Mouse (Mus musculus) spleen, postnatal 4 days (tissue): Measurements from ENCODE around the gene Carhsp1.

Experiments used
- DNase-seq, 2 experiments: peaks; one replicate each; pipeline ENCODE4 v3.0.0; 2022; ENCODE audit warnings: low spot score in 2 of 2

Carhsp1 gene

GRCm38 (mm10) chr16:8639466-8640191 is 32.3 kb downstream of the Carhsp1 start:
- DNase-seq: no peak

GRCm38 (mm10) chr16:8638131-8638530 is 33.8 kb downstream of the Carhsp1 start:
- DNase-seq: no peak

DNA sequence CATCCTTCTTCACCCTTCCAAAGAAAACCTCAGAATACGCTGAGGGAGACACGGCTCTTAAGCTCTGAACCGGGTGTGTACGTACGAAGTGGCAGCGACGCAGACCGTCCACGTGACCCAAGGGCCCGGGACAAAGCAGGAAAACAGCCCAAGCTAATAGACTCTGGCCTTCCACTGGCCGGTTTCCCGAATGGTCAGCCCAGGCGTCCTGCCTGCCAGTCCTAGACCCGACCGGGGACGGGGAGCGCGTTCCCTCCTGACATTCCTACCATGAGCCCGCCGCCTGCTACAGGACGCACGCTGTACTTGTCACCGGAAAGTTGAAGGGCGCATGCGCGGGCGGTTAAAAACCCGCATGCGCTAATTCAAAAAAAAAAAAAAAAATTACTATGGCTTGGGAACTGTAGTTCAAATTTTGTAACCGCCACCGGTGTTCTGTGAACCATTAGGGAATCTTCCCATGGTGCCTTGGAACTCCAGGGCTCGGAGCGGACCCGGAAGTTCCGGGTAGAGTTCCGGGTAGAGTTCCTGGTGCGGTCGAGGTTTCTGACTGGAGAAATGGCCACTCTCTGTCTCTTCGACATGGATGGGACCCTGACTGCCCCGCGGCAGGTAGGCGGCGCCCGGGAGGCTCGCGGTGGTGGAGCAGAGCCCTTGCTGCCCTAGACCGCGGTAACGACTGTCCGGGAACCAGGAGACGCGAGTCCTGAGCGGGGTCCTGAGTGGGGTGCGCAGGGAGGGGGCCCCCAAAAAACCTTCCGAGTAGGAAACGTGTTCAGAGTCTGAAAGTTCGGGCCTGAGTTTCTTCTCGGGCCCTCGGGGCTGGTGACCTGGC is 34.5 kb downstream of the Carhsp1 start, which contains the start of the genes Pmm2 and Tmem186:
Gene Pmm2, plus strand, starts transcription at position 458 of the 835 bp plus-strand sequence.
Gene Tmem186, minus strand, starts transcription at position 496 of the 835 bp plus-strand sequence.
- peak; percentile 77 to 92 for DNase-seq

- DNase-seq: peak; percentile 35 to 77
Measured at GRCm38 (mm10) chr16:8636867-8637216, 35.1 kb downstream of the Carhsp1 start.

DNA sequence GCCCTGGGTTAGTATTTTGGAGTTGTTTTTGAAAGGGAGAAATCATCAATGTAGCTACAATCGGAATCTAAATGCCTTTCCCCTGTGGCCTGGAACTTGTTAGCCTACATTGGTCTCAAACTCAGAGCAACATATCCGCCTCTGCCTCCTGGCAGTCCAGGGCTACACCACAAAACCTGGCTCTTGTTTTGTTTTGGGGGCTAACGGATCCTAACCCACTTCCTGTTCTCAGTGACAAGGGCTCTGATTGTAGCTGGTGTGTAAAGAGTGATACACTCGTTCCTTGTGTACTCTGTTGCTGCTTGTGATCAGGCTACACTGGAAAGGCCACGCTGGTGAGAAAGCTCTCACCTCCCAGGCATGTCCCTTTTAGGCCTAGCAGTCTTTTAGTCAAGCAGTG is 40.5 kb downstream of the Carhsp1 start:
- no peak for DNase-seq

GRCm38 (mm10) chr16:8630419-8630818 is 41.5 kb downstream of the Carhsp1 start:
- DNase-seq: no peak

- DNase-seq: no peak
Measured at GRCm38 (mm10) chr16:8620315-8621115, 51.4 kb downstream of the Carhsp1 start.

DNA sequence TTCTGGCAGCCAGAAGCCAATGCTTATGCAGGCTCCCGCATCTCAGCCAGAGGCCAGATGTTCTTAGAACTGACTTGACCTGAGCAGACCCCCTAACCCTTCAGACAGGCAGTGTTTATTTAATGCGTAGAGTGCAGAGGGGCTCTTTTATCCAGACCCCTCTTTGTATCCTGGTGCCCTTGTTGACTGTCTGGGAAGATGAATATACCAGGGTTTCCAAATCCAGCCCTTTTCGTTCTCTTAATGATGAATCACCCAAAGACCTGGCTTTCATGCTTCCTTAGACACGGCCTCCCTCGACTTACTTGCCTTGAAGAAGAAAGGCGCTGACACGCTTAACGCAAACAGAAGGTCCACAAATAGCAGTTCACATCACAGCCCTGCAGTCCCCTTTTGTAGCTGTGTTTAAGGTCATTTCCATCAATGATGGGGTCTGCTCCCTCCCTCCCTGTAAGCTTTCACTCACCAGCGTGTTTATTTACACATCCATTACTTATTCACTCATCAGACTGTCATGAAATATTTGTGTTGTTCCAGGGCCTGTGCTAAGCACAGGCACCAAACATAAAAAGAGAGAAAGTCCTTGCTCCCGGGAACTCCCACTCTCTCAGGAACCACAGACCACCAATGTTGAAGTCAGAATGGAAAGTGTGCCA is 52.2 kb downstream of the Carhsp1 start:
- no peak for DNase-seq

GRCm38 (mm10) chr16:8613447-8613846 is 58.5 kb downstream of the Carhsp1 start:
- no peak for DNase-seq

DNA sequence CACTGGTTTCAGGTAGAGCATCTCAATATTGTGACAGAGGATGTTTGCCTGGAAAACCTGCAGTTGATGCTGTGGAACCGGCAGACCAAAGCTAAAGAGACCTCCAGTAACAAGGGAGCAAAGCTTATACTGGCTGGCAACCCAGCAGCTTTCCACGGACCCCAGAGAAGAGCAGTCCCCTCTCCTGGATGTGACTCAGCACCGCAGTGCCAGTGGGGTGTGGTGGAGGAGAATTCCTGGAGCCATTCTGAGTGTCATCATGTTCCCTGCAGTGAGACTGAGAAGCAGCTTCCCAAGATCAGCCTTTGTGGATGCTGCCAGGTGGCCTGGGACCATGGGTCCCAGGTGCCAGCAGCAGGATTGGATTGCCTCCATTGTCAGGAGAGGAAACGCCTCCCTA is 58.9 kb downstream of the Carhsp1 start:
- DNase-seq: no peak

DNA sequence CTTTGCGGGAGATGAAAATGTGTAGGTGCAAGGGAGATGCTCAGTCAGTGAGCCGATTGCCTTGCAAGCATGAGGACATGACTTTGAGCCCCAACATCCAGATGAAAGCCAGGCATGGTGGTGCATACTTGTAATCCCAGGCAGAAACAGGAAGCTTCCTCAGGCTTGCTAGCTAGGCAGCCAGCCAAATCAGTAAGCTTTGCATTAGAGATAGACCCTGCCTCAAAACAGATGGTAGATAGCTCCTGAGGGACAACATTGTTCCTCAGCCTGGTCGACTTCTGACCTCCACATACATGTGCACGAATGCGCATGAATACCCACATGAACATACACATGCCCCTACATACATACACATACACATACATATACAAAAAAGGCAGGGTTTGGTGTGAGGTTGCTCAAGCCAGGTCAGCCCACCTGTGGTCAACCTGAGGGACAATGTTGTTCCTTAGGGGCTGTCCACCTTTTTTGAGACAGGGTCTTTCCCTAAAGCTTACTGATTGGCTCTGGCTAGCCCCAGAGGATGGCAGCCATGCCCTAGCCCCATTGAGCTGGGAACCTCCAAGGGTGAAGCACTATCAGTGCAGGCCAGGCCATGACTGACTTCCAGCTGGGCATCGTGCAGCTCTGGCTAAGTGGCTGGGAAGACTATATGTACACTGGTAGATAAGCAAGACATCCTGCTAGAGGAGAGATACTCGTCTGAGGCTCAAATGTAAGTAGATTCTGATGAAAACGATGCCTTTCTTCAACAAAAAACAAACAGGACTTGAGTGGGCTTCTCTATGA is 59.5 kb downstream of the Carhsp1 start:
- DNase-seq: peak; percentile 63 to 70

DNA sequence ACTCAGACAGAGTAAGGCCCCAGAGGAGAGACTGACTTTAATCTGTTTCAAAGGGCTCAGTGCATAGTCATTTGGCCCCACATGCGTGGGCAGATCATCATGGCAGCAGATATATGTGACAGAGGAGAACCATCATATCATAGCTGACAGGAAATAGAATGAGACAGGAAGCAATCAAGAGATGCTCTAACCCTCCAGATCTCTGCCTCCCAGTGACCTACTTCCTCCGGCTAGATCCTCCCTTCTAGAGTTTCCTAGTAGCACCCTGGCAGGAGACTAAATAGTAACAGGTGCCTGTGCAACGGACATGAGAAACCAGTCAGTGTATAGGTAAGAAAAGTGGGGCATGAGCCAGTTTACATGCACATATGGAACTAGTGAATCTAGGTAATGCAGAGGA is 61.6 kb downstream of the Carhsp1 start:
- DNase-seq: no peak
